Mouse (Mus musculus) neural tube, embryonic 12.5 days (tissue): ENCODE measurements around the gene Pitpnb. TPM values are rescaled to one million over a fixed set of nuclear protein-coding genes. Genes with fewer than 3 reads are reported as not detected.
A peak's percentile ranks its signal among the peaks of the same experiment; 100 is the strongest.

Experiments
- ATAC-seq: fragments of 200-750 bp; cut with Nextera tagmentation; 2 replicates; pipeline ENCODE4 v1.8.0; 2017; ENCODE audit warnings: low read depth, mild to moderate bottlenecking, moderate TSS enrichment, moderate library complexity; ENCODE audit not compliant: low FRiP score
- H3K27ac ChIP-seq: fragments of 300-500 bp; sonication (generic); 2 replicates; pipeline ENCODE4 v1.5.1; 2016
- H3K27me3 ChIP-seq: fragments of 300-500 bp; sonication (generic); replicated peaks from 2 replicates; pipeline ENCODE4 v1.6.1; 2016; ENCODE audit warnings: mild to moderate bottlenecking
- H3K36me3 ChIP-seq: fragments of 300-500 bp; sonication (generic); 2 replicates; pipeline ENCODE4 v1.6.1; 2016; ENCODE audit warnings: mild to moderate bottlenecking
- H3K4me1 ChIP-seq: fragments of 300-500 bp; sonication (generic); 2 replicates; pipeline ENCODE4 v1.6.1; 2016
- H3K4me2 ChIP-seq: fragments of 300-500 bp; sonication (generic); replicated peaks from 2 replicates; pipeline ENCODE4 v1.6.1; 2016; ENCODE audit warnings: mild to moderate bottlenecking
- H3K4me3 ChIP-seq: fragments of 300-500 bp; sonication (generic); 2 replicates; pipeline ENCODE4 v1.5.1; 2016
- H3K9ac ChIP-seq: fragments of 300-500 bp; sonication (generic); 2 replicates; pipeline ENCODE4 v1.6.1; 2016; ENCODE audit warnings: mild to moderate bottlenecking
- H3K9me3 ChIP-seq: fragments of 300-500 bp; sonication (generic); 2 replicates; pipeline ENCODE4 v1.6.1; 2016; ENCODE audit warnings: mild to moderate bottlenecking
- WGBS: fragments of 180-500 bp; shearing (Covaris S2); methylation state at CpG from one replicate; pipeline ENCODE4 v1.1.7; 2016; 5-methylcytosine and 5-hydroxymethylcytosine counted together
- polyA plus RNA-seq: library from polyadenylated mRNA; unstranded; fragments of >200 nt; fragmentation: Nextera tagmentation; extraction: Ambion mirVana; gene quantifications from 2 replicates; pipeline ENCODE4 v1.2.1, GENCODE M21; 2016

The Pitpnb gene
- polyA plus RNA-seq, 1 experiment from 2014 or later: 106 TPM

DNA sequence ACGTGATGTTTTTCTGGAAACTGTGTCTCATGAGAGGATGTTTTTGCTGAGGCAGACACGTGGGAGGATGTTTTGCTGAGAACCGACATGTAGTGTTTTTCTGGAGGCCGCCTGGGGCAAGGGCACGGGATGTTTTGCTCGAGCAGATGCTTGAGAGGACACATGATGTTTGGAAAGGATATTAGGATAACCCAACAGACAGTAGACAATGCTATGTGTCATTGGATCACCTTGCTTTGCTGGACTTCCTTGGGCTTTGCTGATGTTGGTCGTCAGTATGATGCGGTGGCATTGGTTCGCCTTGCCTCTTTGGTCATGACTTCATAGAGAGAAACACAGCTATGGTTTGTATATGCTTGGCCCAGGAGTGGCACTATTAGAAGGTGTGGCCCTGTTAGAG, 16.7 kb upstream of the Pitpnb start:
- Histone ChIP-seq H3K27me3 (no peaks in the 10 kb centered on the region), H3K4me3 (no peak overlapping the region), H3K9ac (no peak overlapping the region), H3K36me3 (no peaks in the 10 kb centered on the region), H3K27ac (no peak overlapping the region), H3K9me3 (no peaks in the 10 kb centered on the region), H3K4me1 (no peaks in the 10 kb centered on the region), H3K4me2 (no peak overlapping the region)
- 91% methylated on average over 9 of the region's 9 CpGs for WGBS
- ATAC-seq: no peak

DNA sequence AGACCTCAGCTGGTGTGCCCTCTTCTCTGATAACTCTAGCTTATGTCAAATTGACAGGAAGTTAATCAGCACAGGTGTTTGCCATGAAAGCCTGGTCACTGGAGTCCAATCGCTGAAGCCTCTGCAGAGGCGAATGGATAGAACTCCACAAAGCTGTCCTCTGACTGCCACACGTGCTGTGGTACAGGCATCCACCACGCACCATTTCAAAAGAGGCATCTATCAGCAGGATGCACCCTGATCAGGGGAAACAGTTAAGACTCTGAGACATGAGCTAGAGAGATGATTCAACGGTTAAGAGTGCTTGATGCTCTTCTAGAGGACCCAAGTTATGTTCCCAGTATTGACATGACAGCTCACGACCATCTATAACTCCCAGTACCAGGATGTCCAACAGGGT, 15.5 kb upstream of the Pitpnb start:
- no peaks in the 10 kb centered on the region for H3K27me3 ChIP-seq
- 88% methylated on average over 6 of the region's 6 CpGs for WGBS
- H3K9ac ChIP-seq: no peak overlapping the region
- H3K4me3 ChIP-seq: no peak overlapping the region
- no peak overlapping the region for H3K27ac ChIP-seq
- no peaks in the 10 kb centered on the region for H3K36me3 ChIP-seq
- H3K4me1 ChIP-seq: no peaks in the 10 kb centered on the region
- H3K9me3 ChIP-seq: no peaks in the 10 kb centered on the region
- H3K4me2 ChIP-seq: no peak overlapping the region
- no peak for ATAC-seq

DNA sequence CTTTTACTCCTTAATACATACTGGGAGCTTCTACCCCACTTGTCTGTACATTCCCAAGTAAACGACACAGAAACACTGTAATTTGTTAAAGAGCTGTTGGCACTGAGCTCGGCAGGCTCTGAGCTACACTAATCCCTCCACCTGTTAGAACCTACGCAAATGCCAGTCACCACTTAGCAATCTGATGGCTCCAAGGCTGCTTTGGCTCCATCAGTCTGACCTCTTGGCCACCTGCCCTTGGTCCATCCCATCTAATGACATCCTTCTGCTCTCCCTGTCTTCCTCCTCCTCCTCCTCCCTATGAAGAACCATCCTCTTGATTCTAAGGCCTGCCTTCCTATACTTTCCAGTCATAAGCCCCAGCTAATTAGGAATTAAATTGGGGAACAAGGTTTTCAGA, 13.0 kb upstream of the Pitpnb start:
- Histone ChIP-seq H3K4me2 (no peak overlapping the region), H3K9me3 (no peaks in the 10 kb centered on the region), H3K4me1 (no peaks in the 10 kb centered on the region), H3K4me3 (no peak overlapping the region), H3K9ac (no peak overlapping the region), H3K36me3 (no peaks in the 10 kb centered on the region), H3K27ac (no peak overlapping the region), H3K27me3 (no peaks in the 10 kb centered on the region)
- ATAC-seq: no peak
- 83% methylated on average over 3 of the region's 3 CpGs for WGBS

DNA sequence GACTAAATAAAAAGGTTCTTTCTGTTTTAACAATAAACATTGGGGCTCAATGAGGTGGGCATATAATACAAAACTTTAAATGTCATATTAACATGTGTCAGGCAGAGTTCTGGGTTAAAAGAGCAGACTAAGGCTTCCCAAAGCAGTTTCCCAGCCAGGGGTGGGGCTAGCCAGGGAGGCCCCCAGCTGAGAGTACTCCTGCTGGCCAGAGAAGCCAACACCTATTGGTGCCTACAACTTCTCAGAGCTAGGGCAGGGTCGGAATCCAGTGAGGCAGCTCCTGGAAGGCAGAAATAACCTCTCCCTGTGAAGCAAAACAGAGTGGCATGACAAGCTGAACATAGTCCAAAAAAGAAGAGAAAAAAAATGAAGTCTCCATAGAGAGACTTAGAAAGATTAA, 11.6 kb upstream of the Pitpnb start:
- Histone ChIP-seq H3K27me3 (no peaks in the 10 kb centered on the region), H3K27ac (no peak overlapping the region), H3K4me2 (no peak overlapping the region), H3K9me3 (no peaks in the 10 kb centered on the region), H3K4me1 (no peaks in the 10 kb centered on the region), H3K9ac (no peak overlapping the region), H3K4me3 (no peak overlapping the region), H3K36me3 (no peaks in the 10 kb centered on the region)
- WGBS: 71% methylated on average over 1 of the region's 1 CpGs
- ATAC-seq: no peak

DNA sequence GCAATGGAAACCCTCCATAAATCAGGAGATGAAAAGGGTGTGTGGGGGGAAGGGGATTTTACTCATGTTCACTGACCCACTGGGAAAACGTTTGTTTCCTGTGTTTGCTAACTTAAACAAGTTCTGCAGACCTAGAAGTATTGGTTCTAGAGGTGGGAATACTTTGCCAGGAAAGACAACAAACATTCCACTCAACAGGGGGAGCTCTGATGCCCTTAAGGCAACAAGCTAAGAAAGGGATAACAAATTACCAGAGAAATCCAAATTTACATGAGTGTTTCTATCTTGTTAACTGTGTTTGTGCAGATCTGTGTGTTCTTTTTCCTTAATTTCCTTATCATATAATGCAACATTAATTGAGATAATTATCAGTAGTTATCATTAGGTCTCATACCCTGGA, 4.8 kb upstream of the Pitpnb start:
- Histone ChIP-seq H3K4me3 (no peak overlapping the region), H3K4me1 (no peaks in the 10 kb centered on the region), H3K27me3 (no peaks in the 10 kb centered on the region), H3K36me3 (no peaks in the 10 kb centered on the region), H3K27ac (no peak overlapping the region), H3K9ac (no peak overlapping the region), H3K9me3 (peaks cover 6% of the 10 kb centered on the region), H3K4me2 (no peak overlapping the region)
- WGBS: 28% methylated on average over 1 of the region's 1 CpGs
- no peak for ATAC-seq

DNA sequence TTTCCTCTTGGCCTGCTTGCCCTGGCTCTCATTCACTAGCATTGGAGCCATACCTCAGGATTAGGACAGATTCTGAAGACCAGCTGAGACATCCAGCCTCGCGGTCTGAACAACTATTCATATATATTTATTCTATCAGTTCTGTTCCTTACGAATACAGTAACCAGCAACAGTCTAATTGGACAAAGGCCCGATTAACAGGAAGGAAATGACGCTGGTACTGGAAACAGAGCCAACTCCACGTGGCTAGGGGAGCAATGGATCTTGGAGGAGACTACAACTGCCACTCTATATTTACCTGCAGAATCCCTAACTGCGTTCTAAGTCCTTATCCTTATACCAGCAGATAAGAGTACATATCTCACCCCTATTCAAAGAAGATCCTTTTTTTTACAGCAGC, 3.1 kb upstream of the Pitpnb start:
- Histone ChIP-seq H3K9ac (no peak overlapping the region), H3K4me1 (peaks cover 10% of the 10 kb centered on the region), H3K9me3 (peaks cover 6% of the 10 kb centered on the region), H3K4me2 (no peak overlapping the region), H3K4me3 (no peak overlapping the region), H3K27ac (no peak overlapping the region), H3K36me3 (no peaks in the 10 kb centered on the region), H3K27me3 (no peaks in the 10 kb centered on the region)
- 89% methylated on average over 7 of the region's 7 CpGs for WGBS
- no peak for ATAC-seq

DNA sequence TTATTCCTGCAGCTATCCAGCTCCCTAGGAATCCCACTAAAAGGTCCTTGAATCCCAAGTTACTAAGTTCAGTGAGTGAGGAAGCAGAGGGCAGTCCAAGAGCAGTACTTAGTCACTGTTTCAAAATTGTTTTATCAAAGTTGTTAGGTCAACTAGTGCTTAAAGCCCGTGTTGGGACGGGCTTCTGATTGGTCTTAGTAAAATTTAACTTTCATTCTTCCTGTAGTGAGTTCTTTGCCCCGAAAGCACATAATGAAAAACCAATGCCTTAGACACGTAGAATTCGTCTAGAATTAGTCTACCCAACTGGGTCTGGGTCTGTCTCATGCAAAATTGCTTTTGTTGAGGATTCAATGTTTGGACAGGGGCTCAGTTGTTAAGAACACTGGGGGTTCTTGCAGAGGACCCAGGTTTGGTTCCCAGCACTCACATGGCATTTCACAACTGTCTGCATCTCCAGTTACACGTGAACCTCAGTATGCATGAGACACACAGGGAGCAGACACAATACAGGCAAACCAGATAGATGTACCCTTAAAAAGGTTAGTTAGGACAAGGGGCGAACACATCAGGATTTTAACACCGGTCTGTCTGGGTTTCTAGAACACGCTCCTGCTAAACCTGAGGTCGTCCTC, 664 bp upstream of the Pitpnb start:
- WGBS: 31% methylated on average over 10 of the region's 10 CpGs
- H3K9me3 ChIP-seq: peaks cover 6% of the 10 kb centered on the region
- peak overlapping the region; percentile 86 for H3K4me2 ChIP-seq
- peaks cover 13% of the 10 kb centered on the region for H3K36me3 ChIP-seq
- H3K9ac ChIP-seq: peak overlapping the region; percentile 49
- H3K4me1 ChIP-seq: peaks cover 10% of the 10 kb centered on the region
- H3K4me3 ChIP-seq: peak overlapping the region; percentile 91
- no peaks in the 10 kb centered on the region for H3K27me3 ChIP-seq
- H3K27ac ChIP-seq: peak overlapping the region; percentile 57; the same call in 1 of the 2 replicates
- peak; percentile 42 for ATAC-seq

DNA sequence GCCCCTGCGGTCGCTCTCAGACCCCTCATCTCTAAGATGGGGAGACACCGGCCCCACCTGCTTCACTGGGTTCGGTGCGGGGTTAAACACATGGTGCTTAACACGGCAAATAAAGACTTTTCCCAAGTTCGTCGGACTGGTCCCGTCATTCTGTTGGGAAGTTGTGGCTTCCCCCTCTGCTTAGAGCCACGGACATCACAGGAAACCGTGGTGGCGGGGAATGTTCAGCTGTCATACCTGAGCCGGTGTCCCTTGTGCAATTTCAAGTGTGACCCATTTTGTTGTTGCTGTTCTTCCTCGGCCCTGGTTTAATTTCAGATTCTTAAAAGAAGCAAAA, 504 bp downstream of the Pitpnb start:
- Histone ChIP-seq H3K9me3 (no peaks in the 10 kb centered on the region), H3K36me3 (peaks cover 18% of the 10 kb centered on the region), H3K4me3 (peak overlapping the region; percentile 91), H3K4me2 (peak overlapping the region; percentile 86), H3K27ac (0 out of 2 replicates have a peak overlapping the region, but pooled peaks have one; percentile 59), H3K4me1 (peaks cover 10% of the 10 kb centered on the region), H3K9ac (peak overlapping the region; percentile 95), H3K27me3 (no peaks in the 10 kb centered on the region)
- ATAC-seq: no peak
- WGBS: under 1% methylated on average over 14 of the region's 14 CpGs

DNA sequence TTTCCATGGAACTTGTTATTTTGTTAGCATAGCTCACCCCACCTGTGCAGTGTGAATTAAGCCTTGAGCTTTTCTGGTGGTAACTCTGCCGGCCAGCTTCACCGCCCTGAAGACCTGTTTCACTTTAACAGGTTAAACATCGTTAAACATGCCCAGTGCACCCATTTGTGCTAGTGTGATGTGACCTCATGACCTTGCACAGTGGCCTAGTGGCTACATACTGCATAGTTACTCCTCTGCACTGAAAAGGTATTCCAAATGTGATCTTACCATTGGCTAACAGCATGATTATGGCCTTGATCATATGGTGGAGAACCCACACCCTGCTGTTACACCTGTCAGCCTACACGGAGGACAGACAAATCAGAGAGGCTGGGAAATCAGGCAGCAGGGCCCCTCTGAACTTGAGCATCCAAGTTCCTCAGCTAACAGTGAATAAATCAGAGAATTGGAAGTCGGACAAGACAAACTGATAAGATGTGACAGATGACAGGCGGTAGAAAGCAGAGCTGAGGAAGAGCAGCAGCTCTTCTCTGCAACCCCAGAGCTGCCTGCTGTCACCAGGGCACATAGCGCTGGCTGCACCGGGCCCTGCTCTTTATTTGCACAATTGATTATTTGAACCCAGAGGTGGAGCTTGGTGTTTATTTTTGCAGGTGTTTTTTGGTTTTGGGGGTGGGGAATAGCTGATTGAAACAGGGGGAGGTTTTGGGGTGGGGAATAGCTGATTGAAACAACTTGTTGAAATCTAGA, 5.6 kb downstream of the Pitpnb start:
- WGBS: 92% methylated on average over 8 of the region's 8 CpGs
- no peaks in the 10 kb centered on the region for H3K9me3 ChIP-seq
- ATAC-seq: no peak
- no peak overlapping the region for H3K4me2 ChIP-seq
- no peaks in the 10 kb centered on the region for H3K27me3 ChIP-seq
- H3K9ac ChIP-seq: no peak overlapping the region
- no peak overlapping the region for H3K4me3 ChIP-seq
- H3K36me3 ChIP-seq: peaks cover 50% of the 10 kb centered on the region
- no peak overlapping the region for H3K27ac ChIP-seq
- peaks cover 9% of the 10 kb centered on the region for H3K4me1 ChIP-seq

DNA sequence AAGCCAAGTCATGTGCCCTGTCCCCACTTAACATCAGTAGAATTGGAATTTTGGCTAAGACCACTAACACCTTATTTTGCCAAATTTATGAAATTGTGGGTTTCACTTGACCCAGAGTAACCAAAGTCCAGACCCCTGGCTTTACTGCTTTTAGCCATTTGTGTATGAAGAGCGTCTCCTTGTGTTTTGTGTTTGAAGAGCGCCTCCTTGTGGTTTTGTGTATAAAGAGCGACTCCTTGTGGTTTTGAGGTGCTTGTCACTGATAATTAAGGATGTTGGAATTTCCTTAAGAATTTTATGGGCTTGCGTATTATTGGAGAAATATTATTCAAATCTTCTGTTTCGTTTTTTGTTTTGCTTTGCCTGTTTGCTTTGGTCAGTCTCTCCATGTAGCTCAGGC, 11.0 kb downstream of the Pitpnb start:
- Histone ChIP-seq H3K9ac (no peak overlapping the region), H3K27ac (no peak overlapping the region), H3K4me1 (no peaks in the 10 kb centered on the region), H3K9me3 (no peaks in the 10 kb centered on the region), H3K4me3 (no peak overlapping the region), H3K4me2 (no peak overlapping the region), H3K27me3 (no peaks in the 10 kb centered on the region), H3K36me3 (peaks cover 68% of the 10 kb centered on the region)
- 49% methylated on average over 5 of the region's 5 CpGs for WGBS
- ATAC-seq: no peak

DNA sequence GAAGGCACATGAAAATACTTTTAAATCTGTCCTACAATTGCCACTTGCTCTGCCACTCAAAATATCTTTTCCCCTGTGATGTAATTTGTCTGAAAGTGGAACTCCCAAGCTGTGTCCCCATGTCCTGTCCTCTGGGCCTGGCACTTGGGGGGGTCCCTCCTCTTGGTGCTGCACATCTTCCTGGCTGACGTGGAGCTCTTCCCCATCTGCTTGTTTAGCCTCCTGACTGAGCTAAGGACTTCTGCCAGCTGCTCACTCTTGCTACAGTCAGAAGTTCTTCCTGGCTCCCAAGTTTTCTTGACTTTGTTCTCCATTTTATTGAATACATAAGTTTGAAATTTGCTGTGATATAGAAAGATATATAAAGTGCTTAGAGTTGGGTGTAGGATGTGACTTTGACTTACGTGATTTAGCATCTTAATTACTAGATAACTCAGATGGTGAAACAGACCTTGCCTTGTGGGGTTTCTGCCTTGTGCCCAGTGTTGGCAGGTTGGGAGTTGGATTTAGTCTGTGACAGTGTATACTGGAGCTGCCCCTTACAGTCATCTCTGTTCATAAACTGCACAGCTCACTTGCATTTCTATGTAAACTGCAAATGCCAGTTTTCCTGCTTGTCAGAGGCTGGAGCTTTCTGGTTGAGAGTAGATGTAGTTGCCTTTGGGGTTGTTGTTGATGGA, 14.3 kb downstream of the Pitpnb start:
- H3K27ac ChIP-seq: no peak overlapping the region
- H3K4me3 ChIP-seq: no peak overlapping the region
- no peaks in the 10 kb centered on the region for H3K4me1 ChIP-seq
- no peaks in the 10 kb centered on the region for H3K9me3 ChIP-seq
- H3K27me3 ChIP-seq: no peaks in the 10 kb centered on the region
- WGBS: 91% methylated on average over 2 of the region's 2 CpGs
- ATAC-seq: no peak
- no peak overlapping the region for H3K9ac ChIP-seq
- H3K36me3 ChIP-seq: peaks cover 79% of the 10 kb centered on the region
- H3K4me2 ChIP-seq: no peak overlapping the region

DNA sequence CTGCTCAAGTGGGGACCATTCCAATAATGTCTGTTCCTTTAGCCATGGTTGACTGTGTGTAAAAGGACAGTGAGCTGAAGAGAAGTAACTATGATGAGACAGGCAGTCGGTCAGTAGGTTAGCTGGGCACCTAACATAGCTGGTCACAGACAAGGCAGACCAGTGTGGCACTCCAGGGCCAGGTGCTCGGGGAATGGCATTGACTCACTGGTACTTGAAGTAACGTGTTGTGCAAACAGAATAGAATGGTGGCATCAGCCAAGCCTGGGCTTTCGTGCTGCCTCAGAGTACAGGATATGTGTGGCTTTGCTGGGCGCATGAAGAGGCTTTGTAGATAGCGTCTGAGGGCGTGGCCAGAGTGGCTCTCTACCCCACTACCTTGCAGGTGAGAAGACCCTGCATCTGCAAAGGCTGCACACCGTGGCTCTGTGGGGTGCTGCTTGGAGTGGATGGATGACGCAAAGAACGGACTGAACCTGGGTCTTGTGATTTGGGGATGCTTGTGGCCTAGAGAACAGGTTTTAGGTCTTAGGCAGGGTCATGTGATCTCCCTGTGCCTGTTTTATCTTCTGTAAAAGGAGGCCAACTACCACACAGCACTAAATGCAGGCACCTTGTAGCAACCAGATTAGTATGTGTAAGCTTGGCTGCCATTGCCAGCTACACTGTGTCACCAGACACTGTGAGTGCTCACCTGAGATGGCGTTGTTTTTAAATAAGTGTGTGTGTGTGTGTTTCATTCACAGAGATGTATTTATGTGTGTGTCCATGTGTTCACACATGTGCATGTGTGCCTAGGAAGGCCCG, 26.5 kb downstream of the Pitpnb start:
- Histone ChIP-seq H3K27me3 (no peaks in the 10 kb centered on the region), H3K4me3 (no peak overlapping the region), H3K4me2 (no peak overlapping the region), H3K27ac (no peak overlapping the region), H3K36me3 (peaks cover 51% of the 10 kb centered on the region), H3K9me3 (no peaks in the 10 kb centered on the region), H3K4me1 (no peaks in the 10 kb centered on the region), H3K9ac (no peak overlapping the region)
- WGBS: 97% methylated on average over 12 of the region's 12 CpGs
- no peak for ATAC-seq
